Mouse (Mus musculus) gastrocnemius, postnatal 25 days (tissue): ENCODE results near the gene Hipk1. TPM values are rescaled to one million over a fixed set of nuclear protein-coding genes. Genes with fewer than 3 reads are reported as not detected.

Experiments
- DNase-seq: peaks from one replicate; pipeline ENCODE4 v3.0.0; 2022
- total RNA-seq, 2 experiments: library from RNA; stranded (reverse); gene quantifications; 1 replicate in 1 of 2; 2 replicates in 1 of 2; pipeline ENCODE4 v1.2.3; 2021

Gene Hipk1
- total RNA-seq, 2 experiments from 2014 or later, result 53.5 to 56.8 TPM

DNA sequence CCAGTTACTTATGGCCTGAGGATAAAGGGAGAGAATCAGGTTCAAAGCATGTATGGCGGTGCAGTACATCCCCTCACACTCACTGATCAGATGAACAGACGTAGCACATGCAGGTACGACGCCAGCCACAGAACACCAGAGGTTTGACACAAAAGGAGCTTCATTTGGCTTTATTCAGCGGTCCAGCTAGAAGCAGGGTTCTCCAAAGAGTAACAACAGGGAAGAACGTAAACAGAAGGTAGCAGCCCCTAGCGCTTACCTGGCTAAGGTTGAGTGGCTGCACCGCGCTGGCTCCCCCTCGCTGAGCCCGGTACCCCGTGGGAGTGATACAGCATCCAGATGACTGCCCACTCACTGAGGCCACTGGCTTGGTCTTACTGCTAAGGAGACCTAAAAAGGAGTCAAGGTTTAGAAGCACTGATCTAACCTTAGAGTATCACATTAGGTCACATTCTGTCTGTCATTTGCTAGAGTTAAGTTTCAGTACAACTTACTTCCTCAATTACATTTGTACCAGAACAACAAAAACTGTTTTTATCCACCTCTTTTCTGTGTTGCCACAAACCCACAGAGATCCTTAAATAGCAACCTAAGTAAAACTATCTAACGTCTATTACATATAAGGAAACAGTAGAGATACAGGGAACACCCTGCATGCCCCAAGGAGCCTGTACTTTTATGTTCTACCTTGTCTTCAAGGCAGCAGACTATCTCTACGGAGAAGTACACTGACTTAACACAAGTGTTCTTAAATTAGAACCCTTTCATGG lies 46.2 kb downstream of the Hipk1 start:
- DNase-seq, result no peak

DNA sequence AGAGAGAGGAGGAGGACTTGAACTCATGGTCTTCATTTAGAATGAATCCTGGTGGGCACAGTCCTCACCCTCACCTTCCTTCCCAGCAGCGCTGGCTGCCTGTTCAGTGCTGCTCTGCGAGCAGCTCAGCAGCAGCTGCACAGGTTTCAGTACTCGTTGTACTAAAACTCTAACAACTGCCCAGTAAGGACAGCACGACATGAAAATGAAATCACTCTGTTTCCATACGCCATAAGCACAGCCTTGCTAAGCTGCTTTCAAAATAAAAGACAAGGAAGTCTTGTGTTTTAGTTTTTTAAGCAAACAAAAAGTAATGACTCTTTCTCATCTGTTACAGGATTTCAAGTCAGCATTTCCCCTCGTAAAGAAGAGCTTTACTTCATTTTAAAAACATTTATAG lies 48.2 kb downstream of the Hipk1 start:
- DNase-seq, result no peak

DNA sequence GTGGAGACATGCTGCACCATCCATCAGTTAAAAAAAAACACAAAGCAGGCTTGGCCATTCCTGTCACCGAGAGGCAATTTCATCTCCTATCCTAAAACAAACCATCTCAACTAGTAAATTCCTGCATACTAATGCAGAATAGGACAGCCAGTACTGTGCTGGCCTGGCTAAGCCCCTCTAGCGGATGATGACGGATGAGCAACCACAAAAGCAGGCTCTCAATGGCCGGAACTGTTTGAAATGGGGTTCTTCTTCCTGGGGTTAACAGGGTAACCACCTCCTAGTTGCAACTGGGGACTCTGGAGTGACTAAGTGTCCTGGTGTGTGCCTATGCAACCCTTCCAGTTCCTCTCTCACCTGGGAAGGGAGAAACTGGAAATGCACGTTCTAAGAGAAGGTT lies 51.0 kb downstream of the Hipk1 start:
- no peak for DNase-seq

DNA sequence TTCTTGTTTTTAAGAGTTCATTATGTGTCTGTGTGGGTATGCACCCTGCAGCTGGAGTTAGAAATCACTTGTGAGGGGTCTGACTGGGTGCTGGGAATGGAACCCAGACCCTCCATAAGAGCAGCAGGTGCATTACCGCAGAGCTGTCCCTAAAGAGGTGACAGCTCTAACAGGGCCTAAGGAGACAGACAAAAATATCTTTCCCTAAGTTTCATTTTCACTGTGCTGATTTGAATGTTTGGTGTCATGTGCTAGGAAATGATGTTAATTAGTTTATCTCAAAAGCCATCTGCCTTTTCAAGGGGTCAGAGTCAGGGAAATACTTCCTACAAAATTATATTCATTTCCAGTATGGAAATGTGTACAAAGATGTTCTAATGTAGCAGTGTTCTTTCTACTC lies 52.0 kb downstream of the Hipk1 start, which contains the start of gene Gm10964:
TSS of gene Gm10964 (plus strand) at position 38 of the 400 bp plus-strand sequence.
- DNase-seq, result no peak

DNA sequence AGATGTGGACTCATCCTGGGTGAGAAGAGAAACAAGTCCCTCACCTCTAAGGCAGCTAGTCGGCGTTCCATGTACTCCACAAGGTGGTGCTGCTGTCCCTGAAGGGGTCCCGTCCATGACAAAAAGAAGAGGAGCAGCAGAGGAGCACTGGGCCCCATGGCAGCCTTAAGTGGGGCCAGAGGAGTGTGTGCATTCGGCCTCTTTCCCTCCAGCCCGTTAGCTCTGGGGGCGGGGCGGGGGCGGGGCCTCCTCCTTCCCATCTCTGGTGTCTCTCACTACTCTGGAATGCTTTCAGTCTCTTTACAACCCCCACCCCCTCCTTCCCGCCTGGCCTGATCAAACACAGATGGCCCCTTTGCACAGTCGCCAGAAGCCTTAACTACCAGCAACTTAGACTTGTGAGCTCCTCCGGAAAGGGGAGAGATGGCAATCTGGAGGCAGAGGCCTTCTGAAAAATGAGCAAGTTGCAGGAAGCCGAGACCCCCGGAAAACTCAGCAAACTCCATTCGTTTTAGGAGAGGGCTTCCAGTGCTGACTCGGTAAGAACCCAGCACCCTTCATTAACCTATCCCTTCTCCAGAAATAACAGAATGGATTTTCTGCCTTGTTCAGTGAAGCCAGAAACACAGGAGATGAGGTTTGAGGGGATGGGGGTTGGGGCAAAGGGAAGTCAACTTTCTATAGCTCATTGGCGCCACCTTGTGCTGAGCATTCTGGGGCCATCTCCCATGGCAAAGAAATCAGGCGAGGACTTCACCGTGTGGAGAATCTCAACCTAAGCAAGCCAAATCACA lies 53.4 kb downstream of the Hipk1 start, which contains the start of gene Olfml3:
TSS of gene Olfml3 (minus strand) at position 224 of the 794 bp plus-strand sequence.
- DNase-seq, result peak; percentile 80

DNA sequence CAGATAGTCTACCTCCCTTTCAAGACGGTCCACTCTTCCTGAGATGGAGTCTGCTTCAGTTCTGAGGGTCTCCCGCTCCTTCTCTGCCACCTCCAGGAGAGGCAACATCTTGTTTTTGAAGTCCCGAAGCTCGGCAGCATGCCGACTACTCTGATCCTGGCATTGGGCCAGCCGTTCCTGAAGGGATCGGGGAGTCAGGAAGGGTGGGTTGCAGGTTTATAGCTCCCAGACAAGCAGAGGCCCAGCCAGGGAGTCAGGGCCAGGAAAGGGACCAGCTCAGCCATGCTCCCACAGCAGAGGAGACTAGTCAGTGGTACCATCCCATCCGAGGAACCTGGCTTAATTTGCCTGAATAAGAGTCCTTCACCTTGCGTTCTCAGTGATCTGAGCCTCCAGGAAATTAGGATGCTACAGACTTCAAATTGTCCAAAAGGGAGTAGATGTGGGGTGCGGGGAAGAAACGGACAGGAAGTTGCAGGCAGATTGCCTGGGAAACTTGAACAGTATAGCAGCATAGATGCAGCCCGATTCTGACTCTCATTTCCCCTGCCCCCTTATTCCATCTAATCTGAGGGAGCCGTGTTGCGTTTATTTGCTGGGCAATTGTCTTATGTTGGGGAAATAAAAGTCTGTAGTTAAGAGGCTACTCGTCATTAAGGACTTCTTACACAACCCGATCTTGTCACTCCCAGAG lies 54.2 kb downstream of the Hipk1 start:
- peak; percentile 48 for DNase-seq

DNA sequence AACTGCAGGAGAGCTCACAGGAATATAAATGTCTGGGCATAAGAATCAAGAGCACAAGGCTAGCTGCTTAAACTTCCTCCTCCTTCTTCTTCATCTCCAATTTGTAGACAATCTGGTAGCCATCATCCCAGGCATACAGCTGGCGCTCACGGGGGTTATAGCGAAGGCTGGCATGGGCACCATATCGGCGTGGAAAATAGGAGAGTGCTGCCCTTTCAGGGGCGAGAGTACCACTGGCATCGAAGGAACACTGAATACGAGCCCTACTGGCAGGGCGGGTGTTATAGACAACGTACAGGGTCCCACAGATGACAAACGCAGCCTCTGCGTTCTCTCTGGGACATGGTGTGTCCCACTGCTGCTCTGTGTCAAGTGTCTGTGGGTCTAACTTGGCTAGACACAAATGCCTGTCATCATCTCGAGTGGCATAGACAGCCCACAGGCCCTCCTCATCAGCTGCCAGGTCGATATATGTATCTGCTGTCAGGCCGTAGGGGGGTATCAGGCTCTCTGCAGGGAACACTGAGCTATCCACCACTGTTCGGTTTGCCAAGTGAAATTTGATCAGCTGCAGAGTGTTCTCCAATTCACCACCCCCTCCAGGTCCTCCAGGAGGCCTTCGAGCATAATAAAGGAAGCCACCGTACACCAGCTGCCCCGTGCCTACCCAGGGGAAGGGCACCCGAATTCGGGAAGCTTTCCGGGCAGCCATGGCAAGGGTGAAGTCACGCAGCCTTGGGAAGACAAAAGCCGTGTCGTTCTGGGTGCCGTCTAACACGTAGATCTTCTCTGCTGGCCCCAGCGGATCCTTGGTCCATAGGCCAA lies 55.4 kb downstream of the Hipk1 start:
- DNase-seq, result no peak

DNA sequence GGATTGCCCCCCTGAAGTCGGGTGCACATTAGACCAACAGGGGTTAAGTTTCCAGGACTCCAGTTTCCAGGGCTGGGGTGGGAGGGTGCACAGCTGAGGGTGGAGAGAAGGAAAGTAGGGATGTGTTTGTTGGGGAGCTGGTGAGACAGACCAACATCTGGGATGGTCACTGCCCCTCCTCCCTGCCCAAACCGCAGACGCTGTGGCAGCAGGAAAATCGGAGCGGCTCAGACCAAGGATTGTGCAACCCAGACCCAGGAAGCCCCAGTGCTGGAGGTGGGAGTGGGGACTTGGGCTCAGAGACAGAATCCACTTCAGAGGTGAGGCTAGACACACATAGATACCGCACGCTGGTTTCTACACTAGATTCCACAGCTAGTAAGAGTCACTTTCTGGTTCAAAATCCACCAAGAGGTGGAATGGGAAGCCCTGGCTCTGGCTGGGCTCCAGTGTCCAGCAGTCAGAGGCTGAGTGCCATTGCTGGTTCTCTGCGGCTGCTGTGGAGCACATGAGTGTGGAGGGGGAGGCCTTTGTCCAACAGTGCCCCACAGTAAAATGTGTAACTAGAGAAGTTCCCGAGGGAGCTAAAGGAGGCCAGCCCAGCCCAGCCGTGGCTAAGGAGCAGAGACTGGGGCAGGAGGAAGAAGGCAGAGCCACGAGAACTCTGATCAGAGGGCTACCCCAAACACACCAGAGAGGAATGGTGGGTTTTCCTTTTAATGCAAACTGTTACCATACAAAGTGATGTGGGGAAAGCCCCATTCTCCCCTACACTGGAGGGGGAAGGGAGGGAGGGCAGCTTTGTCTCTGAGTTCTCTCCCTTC lies 56.5 kb downstream of the Hipk1 start:
- peak; percentile 69 for DNase-seq

DNA sequence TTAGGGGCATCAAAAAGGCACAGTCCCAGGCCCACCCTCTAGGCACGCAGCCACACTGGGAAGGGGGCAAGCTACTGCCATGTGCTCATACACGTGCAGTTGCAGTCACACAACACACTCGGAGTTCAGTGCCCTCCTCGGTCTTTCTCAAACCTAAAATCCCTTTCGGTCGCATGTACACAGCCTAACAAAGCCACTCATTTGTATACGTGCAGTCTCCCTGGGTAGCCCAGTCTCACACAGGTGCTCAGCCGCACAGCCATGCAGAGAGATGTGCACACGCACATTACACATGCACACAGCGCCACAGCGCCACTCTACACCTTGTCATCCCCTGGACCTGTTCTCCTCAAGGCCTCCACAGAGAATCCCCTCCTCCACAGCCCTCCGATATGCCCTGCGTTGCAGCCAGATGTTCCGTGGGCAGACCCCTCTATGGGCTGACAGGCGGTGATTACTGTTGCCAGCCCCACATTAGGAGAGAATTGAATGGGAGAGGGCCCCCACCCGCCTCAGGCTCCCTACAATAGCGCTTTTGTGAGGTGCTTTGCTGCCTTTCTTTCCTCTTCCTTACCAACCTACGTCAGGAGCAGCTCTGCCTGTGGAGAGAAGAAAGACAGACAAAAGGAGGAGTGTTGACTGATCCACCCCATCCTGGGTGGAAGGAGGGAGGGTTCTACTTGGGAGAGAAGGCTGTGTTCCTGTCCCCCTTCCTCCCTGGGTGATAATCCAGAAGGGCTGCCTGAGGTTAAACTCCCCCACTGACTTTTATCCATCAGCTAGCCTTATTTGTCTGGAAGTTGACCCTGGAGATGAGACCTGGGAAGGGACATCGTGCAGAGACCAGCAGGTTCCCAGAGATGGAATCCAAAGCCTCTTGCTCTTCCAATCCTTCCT lies 57.3 kb downstream of the Hipk1 start:
- no peak for DNase-seq

DNA sequence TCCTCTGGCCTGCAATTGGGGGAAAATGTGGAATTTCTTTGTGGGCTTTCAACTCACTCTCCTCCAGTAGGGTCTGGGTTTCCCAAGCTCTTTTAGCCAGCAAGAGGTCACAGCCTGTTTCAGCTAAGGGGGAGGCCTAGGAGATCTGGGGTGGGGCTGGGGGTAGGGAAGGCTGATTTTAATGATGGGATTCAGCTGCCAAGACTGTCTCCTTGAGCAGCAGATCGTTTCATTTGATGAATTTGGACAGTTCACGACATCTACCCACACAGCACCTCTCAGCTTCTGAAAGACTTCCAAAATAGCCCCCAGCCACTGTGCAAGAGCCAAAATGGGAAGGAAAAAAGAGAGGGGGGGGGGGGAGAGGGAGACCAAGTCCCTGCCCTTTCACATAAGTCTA lies 58.2 kb downstream of the Hipk1 start:
- no peak for DNase-seq

DNA sequence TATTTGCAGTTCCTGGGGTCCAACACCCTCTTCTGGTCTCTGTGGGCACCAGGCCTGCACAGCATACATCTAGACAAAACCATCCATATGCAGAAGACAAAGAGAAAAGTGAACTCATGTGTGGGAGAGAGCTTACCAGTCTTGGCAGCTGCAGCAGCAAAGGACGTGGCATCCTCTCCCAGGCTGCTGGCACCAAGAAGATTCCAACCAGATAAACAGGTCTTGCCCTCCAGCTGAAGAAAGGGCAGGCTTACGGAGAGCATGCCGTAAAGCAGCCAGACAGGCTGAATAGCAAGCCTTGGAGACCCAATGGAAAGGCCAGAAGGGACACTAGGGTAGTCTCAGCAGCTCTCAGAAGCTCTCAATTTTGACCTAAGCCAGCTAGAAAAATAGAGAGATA lies 59.2 kb downstream of the Hipk1 start:
- DNase-seq, result no peak

DNA sequence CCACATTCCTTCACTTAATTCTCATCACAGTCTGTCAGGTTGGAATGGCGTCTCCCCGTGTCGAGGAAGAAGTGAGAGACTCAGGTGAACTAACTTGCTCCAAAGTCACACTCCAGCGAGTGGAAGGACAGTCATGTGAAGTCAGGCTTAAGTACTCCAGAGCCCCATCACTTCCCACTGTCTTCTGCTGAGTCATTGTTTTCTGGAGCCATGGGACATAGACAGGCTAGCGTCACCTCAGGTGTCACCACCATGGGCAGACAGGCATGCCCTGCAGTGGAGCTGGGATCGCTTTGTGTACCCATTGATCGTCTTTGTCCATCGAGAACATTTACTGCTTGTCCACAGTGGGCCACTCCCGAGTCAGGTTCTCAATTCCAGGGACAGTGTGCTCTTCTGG lies 61.5 kb downstream of the Hipk1 start:
- DNase-seq, result no peak

DNA sequence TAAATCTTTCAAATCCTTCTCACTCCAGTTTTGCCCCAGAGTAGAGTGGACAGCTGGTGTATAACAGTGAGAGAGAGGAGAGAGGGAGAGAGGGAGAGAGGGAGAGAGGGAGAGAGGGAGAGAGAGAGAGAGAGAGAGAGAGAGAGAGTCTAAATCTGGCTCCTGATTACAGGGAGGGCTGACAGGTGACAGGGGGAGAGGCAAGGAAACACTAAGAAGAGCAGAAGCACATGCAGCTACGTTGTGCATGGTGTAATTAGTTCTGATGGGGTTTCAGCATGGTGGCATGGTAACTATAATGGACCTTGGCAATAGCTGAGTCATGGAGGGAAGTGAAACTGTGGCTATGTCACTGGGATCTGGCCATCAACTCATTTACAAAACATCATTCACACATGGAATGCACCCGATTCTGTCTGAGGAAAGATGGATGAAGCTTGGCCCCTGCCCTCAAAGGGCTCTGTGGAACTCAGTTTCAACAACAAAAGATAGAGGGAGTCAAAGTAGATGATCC lies 63.5 kb downstream of the Hipk1 start:
- DNase-seq, result no peak

DNA sequence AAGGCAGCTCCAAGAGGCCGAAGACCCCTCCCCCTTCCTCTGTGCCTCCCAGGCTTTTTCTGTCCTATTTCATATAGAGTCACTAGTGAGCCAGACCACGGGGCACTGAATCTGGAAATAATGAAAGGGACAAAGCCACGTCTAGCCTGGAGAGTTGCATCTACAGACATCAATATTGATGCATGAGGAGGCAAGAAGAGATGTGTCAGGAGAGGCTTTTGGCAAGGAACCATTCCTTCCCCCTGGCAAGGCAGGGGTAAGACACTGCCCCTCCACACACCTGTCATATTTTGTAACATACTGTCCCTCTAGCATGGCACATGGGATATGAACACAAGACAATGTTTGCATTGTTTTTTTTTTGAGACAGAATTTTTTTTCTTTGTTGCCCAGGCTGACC lies 64.7 kb downstream of the Hipk1 start:
- no peak for DNase-seq

DNA sequence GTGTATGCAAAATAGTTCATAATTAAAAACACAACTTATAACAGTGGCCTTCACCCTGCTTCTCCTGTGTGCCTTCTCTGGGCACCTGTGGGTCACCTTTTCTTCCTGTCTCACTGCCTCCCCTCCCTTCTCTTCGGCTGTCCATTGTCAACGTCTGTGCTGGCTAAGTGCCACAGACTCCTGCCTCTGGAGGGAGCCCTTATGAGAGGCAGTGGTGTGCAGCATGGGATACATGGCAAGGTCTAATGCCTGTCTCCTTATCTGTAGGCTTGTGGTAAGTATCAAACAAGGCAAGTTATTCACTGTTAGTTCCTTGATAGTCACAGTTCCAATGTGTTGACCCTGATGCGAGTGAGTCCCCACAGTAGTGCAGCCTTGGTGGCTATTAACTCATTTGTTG lies 67.2 kb downstream of the Hipk1 start:
- DNase-seq, result no peak

DNA sequence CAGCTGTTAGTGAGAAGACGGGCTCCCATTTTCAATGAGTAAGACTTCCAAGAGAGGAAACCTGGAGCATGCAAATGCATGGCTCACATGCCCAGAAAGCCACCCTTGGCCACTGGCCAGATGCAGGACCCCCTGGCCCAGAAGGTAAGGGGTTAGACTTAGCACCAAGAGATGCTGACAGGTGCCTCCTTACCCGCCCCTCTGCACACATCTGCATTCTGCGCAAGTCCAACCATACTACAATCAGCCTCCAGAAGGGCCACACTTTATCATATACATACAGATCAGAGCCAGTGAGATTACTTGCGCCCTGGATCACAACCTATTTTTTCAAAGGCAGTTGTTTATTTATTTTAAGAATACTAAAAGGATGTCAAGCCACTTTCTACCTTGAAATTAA lies 72.6 kb downstream of the Hipk1 start:
- DNase-seq, result no peak

DNA sequence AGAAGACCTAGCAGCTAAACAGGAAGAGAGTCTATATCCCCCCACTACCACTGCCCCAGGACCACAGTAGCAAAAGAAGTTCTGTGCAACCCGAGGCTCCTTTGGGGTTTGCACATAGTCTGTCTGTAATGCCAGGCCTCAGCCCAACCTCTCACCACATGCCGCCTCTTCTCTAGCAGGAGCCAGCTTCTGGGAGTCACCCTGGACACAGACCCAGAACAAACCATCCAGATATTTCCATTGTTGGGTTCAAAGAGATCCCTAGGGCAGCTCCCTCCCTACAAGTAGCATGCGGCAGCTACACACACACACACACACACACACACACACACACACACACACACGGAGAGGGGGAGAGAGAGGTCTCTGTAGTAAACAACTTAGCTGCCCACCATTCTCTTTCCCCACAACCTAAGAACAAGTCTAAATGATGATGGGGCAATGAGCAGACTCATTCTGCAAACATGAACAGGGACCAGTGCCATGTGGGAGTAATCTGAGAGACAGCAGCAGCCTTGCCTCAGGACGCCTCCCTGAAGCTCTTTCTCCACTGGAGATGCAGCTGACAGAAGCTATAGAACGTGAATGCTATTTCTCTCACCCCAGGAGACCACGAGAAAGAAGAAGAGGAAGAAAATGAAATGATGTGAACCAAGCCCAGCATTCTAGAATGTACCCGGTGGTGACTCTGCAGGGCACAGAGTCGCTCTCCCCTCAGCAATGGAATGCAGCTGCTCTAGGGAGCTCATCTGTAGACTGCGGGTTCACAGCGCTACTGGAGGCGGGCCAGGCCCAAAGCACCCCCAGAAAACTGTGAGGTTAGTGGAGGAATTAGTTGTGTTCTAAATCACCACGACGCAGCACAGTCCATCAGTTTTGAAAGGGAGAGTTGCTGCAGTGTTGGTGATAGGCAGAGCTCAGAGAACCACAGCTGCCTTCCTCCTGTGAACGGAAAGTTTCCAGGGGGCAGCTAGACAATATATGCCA lies 74.3 kb downstream of the Hipk1 start:
- DNase-seq, result peak; percentile 48
